Mouse (Mus musculus) hindbrain, embryonic 12.5 days (tissue): ENCODE results near the gene Vstm2l. TPM values are rescaled to one million over a fixed set of nuclear protein-coding genes. Genes with fewer than 3 reads are reported as not detected.

Experiments used
- ATAC-seq: fragments of 200-750 bp; cut with Nextera tagmentation; 2 replicates; pipeline ENCODE4 v1.8.0; 2017; ENCODE audit warnings: moderate TSS enrichment; ENCODE audit not compliant: low FRiP score
- H3K27ac ChIP-seq: fragments of 300-500 bp; sonication (generic); 2 replicates; pipeline ENCODE4 v1.5.1; 2016; ENCODE audit warnings: mild to moderate bottlenecking
- H3K27me3 ChIP-seq: fragments of 300-500 bp; sonication (generic); 2 replicates; pipeline ENCODE4 v1.6.1; 2016; ENCODE audit warnings: mild to moderate bottlenecking
- H3K36me3 ChIP-seq: fragments of 300-500 bp; sonication (generic); 2 replicates; pipeline ENCODE4 v1.6.1; 2016; ENCODE audit warnings: mild to moderate bottlenecking
- H3K4me1 ChIP-seq: fragments of 300-500 bp; sonication (generic); 2 replicates; pipeline ENCODE4 v1.6.1; 2016
- H3K4me2 ChIP-seq: fragments of 300-500 bp; sonication (generic); replicated peaks from 2 replicates; pipeline ENCODE4 v1.6.1; 2016; ENCODE audit warnings: mild to moderate bottlenecking
- H3K4me3 ChIP-seq: fragments of 300-500 bp; sonication (generic); 2 replicates; pipeline ENCODE4 v1.5.1; 2016; ENCODE audit warnings: mild to moderate bottlenecking
- H3K9ac ChIP-seq: fragments of 300-500 bp; sonication (generic); 2 replicates; pipeline ENCODE4 v1.6.1; 2016; ENCODE audit warnings: mild to moderate bottlenecking, moderate library complexity
- H3K9me3 ChIP-seq: fragments of 300-500 bp; sonication (generic); replicated peaks from 2 replicates; pipeline ENCODE4 v1.6.1; 2016; ENCODE audit warnings: mild to moderate bottlenecking
- WGBS: fragments of 180-500 bp; shearing (Covaris S2); methylation state at CpG from one replicate; pipeline ENCODE4 v1.1.7; 2016; 5-methylcytosine and 5-hydroxymethylcytosine counted together
- polyA plus RNA-seq: library from polyadenylated mRNA; unstranded; fragments of >200 nt; fragmentation: Nextera tagmentation; extraction: Ambion mirVana; gene quantifications from 2 replicates; pipeline ENCODE4 v1.2.1, GENCODE M21; 2016

Vstm2l gene
- polyA plus RNA-seq: 13.7 and 15.3 TPM in 2 replicates

DNA sequence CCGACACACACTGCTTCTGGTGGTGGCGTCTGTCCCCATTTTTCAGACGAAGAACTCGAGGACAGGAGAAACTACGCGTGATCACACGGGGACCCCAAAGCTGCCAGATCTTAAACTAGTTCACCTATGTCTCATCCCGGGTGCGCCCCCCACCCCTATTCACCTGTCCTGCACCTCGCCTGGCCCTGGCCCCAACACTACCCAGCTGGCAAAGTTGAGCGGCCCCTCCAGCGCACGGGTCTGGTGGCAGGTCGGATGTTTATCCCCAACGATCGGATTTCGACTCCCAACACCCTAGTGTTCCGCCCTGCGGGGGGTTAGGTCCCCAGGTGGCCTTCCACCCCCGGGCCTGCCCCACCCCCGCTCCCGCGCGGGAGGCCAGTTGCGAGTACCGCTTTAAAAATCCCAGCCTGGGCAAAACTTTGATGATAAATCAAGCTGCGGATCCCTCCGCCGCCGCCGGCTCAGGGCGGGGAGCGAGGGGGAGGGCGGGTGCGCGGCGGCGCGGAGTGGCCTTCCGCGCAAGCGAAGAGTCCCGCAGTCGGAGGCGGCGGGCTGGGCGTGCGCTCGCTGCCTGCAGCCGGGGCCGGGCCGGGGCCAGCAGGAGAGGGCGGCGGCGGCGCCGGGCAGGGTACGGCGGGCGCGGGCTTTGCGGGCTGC lies at the start of gene Vstm2l:
Vstm2l (plus strand) TSS at position 549 of the 660 bp plus-strand sequence.
- Histone ChIP-seq H3K27me3 (peaks cover 51% of the 10 kb centered on the region), H3K27ac (peak within 1 kb of the TSS; percentile 77), H3K4me3 (peak within 1 kb of the TSS; percentile 55), H3K9ac (peak within 1 kb of the TSS; percentile 71), H3K4me2 (peak within 1 kb of the TSS; percentile 65), H3K4me1 (peaks cover 41% of the 10 kb centered on the region), H3K9me3 (no peaks in the 10 kb centered on the region), H3K36me3 (no peaks in the 10 kb centered on the region)
- WGBS: 3% methylated on average over 52 of the region's 62 CpGs
- ATAC-seq: no peak; the same call in 1 of the 2 replicates

DNA sequence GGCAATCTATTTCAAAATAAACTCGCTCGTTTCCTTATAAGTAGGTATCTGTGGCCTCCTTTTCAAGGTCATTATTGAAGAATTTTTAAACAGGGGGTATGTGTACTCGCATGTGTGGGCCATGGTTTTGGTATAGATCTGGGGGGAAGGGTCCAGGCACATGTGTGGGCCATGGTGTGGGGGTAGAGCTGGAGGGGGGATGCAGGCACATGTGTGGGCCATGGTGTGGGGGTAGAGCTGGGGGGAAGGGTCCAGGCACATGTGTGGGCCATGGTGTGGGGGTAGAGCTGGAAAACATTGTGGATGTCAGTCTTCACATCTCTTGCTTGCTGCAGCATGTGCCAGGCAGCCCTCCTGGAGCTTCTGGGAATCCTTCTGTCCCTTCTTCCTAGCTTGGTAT lies 47.3 kb upstream of the Vstm2l start:
- no peak for ATAC-seq
- Histone ChIP-seq H3K9ac (no peak overlapping the region), H3K4me3 (no peak overlapping the region), H3K4me2 (no peak overlapping the region), H3K27ac (no peak overlapping the region), H3K36me3 (peaks cover 16% of the 10 kb centered on the region), H3K9me3 (no peaks in the 10 kb centered on the region), H3K4me1 (no peaks in the 10 kb centered on the region), H3K27me3 (no peaks in the 10 kb centered on the region)
- WGBS: 89% methylated on average over 3 of the region's 3 CpGs

DNA sequence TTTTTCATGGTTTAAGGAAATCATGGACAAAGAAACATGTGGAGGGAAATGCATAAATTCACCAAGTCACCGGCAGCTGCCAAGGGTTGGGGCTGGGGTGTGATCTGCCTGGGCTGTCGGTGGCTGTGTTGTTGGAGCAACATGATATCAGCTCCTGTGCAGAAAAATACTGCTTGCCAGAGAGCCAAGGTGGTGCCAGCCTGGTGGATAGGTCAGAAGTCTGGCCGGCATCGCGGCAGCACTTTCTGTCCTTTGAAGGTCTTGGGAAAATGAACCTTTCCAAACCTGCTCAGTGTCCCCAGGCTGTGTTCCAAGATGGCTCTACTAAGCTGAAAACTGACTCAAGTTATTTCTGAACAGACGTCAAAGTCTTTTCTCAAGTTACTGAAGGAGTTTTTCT lies 44.2 kb upstream of the Vstm2l start:
- Histone ChIP-seq H3K4me2 (no peak overlapping the region), H3K9me3 (no peaks in the 10 kb centered on the region), H3K36me3 (peaks cover 22% of the 10 kb centered on the region), H3K4me1 (no peaks in the 10 kb centered on the region), H3K4me3 (no peak overlapping the region), H3K27me3 (no peaks in the 10 kb centered on the region), H3K27ac (no peak overlapping the region), H3K9ac (no peak overlapping the region)
- no peak for ATAC-seq
- WGBS: 86% methylated on average over 6 of the region's 6 CpGs

DNA sequence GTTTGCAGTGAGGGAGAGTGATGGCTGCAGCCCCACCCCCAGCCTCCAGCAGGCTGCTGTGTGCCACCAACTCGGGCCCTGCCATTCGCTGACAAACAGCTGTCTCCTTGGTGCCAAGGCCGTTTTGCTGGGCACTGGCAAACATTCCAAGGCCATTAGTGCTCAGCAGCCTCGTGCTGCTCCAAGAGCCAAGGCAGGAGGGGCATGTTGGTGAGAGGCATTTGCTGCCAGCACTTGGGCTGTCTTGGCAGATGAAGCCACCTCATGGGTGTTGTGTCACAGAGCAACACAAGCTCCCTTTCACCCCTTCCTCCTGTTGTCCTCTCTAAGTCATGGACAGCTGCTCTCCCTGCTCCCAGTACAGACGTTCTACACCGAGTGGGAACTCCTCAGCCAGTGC lies 41.2 kb upstream of the Vstm2l start:
- Histone ChIP-seq H3K36me3 (peaks cover 22% of the 10 kb centered on the region), H3K4me1 (no peaks in the 10 kb centered on the region), H3K4me2 (no peak overlapping the region), H3K27me3 (no peaks in the 10 kb centered on the region), H3K9ac (no peak overlapping the region), H3K9me3 (no peaks in the 10 kb centered on the region), H3K27ac (no peak overlapping the region), H3K4me3 (no peak overlapping the region)
- WGBS: 81% methylated on average over 6 of the region's 6 CpGs
- ATAC-seq: no peak

DNA sequence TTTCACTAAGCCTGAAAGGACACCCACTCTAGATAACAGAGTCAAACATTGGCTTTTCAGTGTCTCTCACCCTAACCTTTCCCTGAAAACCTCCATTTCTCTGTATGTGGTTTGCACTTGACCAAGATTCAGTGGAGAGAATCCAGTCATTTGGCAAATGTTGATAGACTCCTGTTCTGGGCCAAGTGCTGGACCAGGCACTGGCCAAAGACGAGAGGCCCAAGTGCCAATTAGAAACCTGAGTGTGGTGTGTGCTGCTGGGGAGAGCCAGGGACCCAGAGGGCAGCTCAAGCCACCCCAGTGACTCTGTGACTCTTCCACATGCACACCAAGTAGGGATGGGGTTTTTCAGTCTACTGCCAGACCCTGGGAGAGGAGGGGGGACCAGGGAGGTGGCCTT lies 40.8 kb upstream of the Vstm2l start:
- 82% methylated on average over 1 of the region's 1 CpGs for WGBS
- no peaks in the 10 kb centered on the region for H3K4me1 ChIP-seq
- no peak overlapping the region for H3K9ac ChIP-seq
- H3K36me3 ChIP-seq: peaks cover 22% of the 10 kb centered on the region
- no peak overlapping the region for H3K4me2 ChIP-seq
- H3K27me3 ChIP-seq: no peaks in the 10 kb centered on the region
- H3K27ac ChIP-seq: no peak overlapping the region
- ATAC-seq: no peak
- H3K9me3 ChIP-seq: no peaks in the 10 kb centered on the region
- H3K4me3 ChIP-seq: no peak overlapping the region

DNA sequence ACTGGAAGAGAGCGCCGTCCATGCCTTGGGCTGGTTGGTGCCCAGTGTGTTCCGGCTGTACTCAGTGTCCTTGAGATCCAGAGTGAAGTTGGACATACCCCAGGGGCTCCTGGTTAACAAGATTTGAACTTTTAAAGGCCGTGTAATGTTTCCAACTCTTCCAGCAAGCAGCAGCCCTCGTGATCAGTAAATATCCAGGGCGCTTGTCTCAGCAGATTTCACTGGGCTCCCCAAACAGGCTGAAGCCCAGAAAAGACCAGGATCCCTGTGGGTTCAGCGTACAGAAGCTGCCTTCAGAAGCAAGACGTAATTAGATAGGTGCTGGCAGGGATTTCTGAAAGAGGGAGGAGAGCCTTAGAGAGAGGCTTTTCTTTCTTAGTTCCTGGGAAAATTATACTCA lies 39.3 kb upstream of the Vstm2l start:
- H3K4me3 ChIP-seq: no peak overlapping the region
- no peak overlapping the region for H3K27ac ChIP-seq
- WGBS: 74% methylated on average over 8 of the region's 8 CpGs
- no peaks in the 10 kb centered on the region for H3K27me3 ChIP-seq
- peaks cover 19% of the 10 kb centered on the region for H3K36me3 ChIP-seq
- no peaks in the 10 kb centered on the region for H3K4me1 ChIP-seq
- no peak overlapping the region for H3K9ac ChIP-seq
- no peaks in the 10 kb centered on the region for H3K9me3 ChIP-seq
- no peak for ATAC-seq
- no peak overlapping the region for H3K4me2 ChIP-seq

DNA sequence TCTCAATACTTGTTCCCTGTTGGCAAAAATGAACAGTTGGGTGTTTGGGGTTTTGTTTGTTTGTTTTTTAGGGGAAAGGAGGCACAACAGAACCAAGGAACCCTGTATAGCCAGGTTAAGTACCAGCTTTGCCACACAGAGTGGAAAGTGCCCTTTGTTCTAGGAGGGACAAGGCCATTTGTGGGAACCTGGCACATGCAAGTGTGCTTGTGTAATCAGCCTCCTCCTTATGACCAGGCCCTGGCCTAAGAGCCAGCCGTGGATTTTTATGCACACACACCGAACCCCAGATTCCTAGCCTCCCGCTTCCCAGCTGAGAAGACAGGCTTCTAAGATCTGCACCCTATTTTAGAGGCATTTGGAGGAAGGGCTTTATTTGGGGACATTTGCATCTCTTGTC lies 37.1 kb upstream of the Vstm2l start:
- Histone ChIP-seq H3K27ac (no peak overlapping the region), H3K4me1 (peaks cover 18% of the 10 kb centered on the region), H3K4me3 (no peak overlapping the region), H3K36me3 (0 out of 2 replicates have a peak, but pooled peaks cover 3% of the 10 kb centered on the region), H3K4me2 (no peak overlapping the region), H3K27me3 (no peaks in the 10 kb centered on the region), H3K9me3 (no peaks in the 10 kb centered on the region), H3K9ac (no peak overlapping the region)
- 95% methylated on average over 3 of the region's 3 CpGs for WGBS
- ATAC-seq: no peak

DNA sequence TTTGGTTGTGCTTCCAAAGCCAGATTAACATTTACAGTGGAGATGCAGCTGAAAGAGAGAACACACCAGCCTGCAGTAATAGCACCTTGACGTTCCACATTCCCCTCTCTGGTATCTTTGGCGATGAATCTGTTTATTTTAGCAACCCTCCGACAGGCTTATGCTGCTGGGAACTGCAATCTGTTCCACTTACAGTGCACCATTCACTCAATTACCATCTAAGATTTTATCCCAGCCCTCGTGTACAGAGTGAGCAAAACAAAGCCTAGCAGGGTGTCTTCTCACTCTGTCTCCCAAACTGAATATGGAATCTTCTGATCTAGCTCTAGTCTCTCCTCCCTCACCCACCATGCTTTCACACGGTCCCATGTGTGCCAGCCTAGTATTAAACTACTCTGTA lies 36.5 kb upstream of the Vstm2l start:
- no peak overlapping the region for H3K4me3 ChIP-seq
- 70% methylated on average over 5 of the region's 5 CpGs for WGBS
- peaks cover 21% of the 10 kb centered on the region for H3K4me1 ChIP-seq
- H3K36me3 ChIP-seq: 0 out of 2 replicates have a peak, but pooled peaks cover 2% of the 10 kb centered on the region
- no peaks in the 10 kb centered on the region for H3K9me3 ChIP-seq
- H3K27me3 ChIP-seq: no peaks in the 10 kb centered on the region
- no peak overlapping the region for H3K9ac ChIP-seq
- no peak overlapping the region for H3K27ac ChIP-seq
- ATAC-seq: no peak
- H3K4me2 ChIP-seq: no peak overlapping the region

DNA sequence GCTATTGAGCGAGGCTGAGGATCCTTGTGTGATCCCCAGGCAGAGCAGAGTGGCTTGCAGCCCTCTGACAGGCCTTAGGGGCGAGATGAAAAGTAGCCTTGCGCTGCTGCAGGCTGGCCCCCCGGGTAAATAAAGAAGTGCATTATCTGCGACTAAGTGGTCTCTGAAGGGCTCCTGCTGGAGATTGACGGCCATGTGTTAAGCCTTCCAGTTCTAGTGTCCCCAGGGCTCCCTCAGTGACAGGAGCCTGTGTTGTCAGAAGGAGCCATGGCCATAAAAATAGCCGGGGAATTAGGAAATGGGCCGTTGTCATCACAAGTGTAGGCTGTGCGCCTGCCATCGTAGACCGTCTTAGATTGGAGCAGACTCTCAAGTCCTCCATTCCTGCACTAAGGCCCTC lies 32.5 kb upstream of the Vstm2l start:
- Histone ChIP-seq H3K27me3 (no peaks in the 10 kb centered on the region), H3K4me1 (peaks cover 37% of the 10 kb centered on the region), H3K4me3 (no peak overlapping the region), H3K27ac (peak overlapping the region; percentile 60), H3K9me3 (no peaks in the 10 kb centered on the region), H3K36me3 (peaks cover 17% of the 10 kb centered on the region), H3K4me2 (no peak overlapping the region), H3K9ac (no peak overlapping the region)
- WGBS: 24% methylated on average over 11 of the region's 11 CpGs
- peak; percentile 38; the same call in 1 of the 2 replicates for ATAC-seq

DNA sequence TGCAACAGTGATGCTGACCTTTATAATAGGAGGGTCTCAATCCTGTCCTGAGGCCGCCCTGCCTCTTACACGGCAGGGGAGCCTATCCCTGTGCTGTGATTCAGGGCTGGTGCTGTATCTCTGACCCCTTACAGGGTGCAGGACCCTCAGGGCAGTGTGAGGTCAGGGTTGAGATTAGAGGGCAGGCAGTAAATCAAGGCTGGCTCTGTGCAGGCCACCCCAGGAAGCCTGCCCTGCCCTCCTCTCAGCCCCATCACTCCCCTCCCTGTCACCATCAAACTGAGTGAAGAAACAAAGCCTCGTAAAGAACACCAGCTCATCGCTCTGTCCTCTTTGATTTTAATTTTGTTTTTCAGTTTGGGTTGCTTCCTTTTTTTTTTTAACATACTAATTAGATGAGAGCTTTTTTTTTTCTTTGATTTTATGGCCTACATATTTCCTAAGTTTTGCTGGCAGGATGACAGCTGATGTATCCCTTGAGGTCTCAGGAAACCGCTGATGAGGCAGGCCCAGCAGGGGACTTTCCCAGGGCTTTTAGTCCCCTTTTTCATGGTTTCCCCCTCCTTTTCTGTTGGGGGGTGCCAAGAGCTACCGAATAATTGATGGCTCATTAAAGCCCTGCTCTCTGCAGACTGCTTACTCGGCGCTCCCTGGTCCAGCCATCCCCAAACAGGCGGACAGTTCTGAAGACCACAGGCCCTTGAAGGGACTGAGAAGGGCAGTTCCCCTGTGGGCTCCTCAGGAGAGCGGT lies 27.0 kb upstream of the Vstm2l start:
- H3K27me3 ChIP-seq: no peaks in the 10 kb centered on the region
- WGBS: 15% methylated on average over 10 of the region's 10 CpGs
- no peak overlapping the region for H3K4me3 ChIP-seq
- no peak overlapping the region for H3K9ac ChIP-seq
- H3K9me3 ChIP-seq: no peaks in the 10 kb centered on the region
- H3K27ac ChIP-seq: peak overlapping the region; percentile 66
- peaks cover 26% of the 10 kb centered on the region for H3K36me3 ChIP-seq
- peaks cover 50% of the 10 kb centered on the region for H3K4me1 ChIP-seq
- peak; percentile 37; the same call in 1 of the 2 replicates for ATAC-seq
- H3K4me2 ChIP-seq: no peak overlapping the region

DNA sequence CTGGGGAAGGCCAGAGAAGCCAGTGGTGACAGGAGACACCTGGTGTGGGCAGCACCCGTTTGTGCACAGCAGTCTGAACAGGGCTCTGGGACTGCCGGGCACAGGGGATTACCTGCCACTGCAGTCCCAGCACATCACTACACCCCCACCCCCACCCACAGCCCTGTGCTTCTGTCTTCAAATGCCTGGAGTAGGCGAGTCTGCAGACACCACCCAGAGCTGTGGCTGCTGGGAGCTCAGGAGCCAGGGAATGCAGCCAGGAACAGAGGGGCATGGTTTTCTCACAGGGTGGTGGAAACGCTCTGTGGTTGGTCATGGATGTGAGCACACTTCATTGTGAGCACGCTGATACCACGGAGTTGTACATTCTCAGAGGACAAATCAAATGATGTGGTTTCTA lies 23.3 kb upstream of the Vstm2l start:
- no peak overlapping the region for H3K9ac ChIP-seq
- no peak overlapping the region for H3K4me3 ChIP-seq
- ATAC-seq: no peak
- no peak overlapping the region for H3K4me2 ChIP-seq
- WGBS: 78% methylated on average over 6 of the region's 6 CpGs
- no peaks in the 10 kb centered on the region for H3K9me3 ChIP-seq
- no peak overlapping the region for H3K27ac ChIP-seq
- H3K36me3 ChIP-seq: peaks cover 9% of the 10 kb centered on the region; the same call in 1 of the 2 replicates
- H3K27me3 ChIP-seq: no peaks in the 10 kb centered on the region
- peaks cover 39% of the 10 kb centered on the region for H3K4me1 ChIP-seq

DNA sequence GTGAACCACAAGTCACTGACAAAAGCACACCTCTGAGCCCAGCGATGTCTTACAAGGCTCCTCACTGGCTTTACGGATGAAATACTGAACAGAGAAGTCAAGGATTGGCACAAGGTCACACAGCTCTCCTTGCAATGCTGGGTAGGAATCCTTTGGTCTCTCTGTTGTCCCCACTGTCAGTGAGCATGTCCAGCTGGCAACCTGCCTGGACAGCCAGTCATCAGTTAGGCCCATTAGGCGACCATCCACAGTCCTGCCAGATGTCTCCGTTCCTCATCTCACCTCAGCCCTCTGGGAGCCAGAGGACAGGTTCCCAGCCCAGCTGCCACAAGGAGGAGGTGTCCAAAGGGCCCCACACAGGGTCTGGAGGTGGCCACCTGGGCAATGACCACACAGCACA lies 17.3 kb upstream of the Vstm2l start:
- 0 out of 2 replicates have a peak, but pooled peaks have one; percentile 23 for ATAC-seq
- peaks cover 11% of the 10 kb centered on the region; the same call in 1 of the 2 replicates for H3K27me3 ChIP-seq
- no peak overlapping the region for H3K4me3 ChIP-seq
- H3K4me2 ChIP-seq: no peak overlapping the region
- 82% methylated on average over 4 of the region's 4 CpGs for WGBS
- peaks cover 2% of the 10 kb centered on the region; the same call in 1 of the 2 replicates for H3K4me1 ChIP-seq
- no peak overlapping the region for H3K9ac ChIP-seq
- H3K36me3 ChIP-seq: no peaks in the 10 kb centered on the region
- H3K9me3 ChIP-seq: no peaks in the 10 kb centered on the region
- H3K27ac ChIP-seq: no peak overlapping the region
